Mouse (Mus musculus) ovary, adult 2 months (tissue): ENCODE results near the gene Synpo2. TPM values are rescaled to one million over a fixed set of nuclear protein-coding genes. Genes with fewer than 3 reads are reported as not detected.

Experiments
- polyA plus RNA-seq: library from polyadenylated mRNA; depleted of rRNA; stranded (reverse); fragments of >200 nt; gene quantifications from 2 replicates; pipeline ENCODE4 v1.2.3, GENCODE M21; 2012; rRNA removed

The Synpo2 gene
- 11.9 and 18.8 TPM in 2 replicates for polyA plus RNA-seq

GRCm38 (mm10) chr3:123235921-123236320 lies at the start of gene Synpo2:
Gene Synpo2 (minus strand): TSS chr3:123236149.

GRCm38 (mm10) chr3:123266753-123267651 lies 31.1 kb upstream of the Synpo2 start, which contains the start of gene Sec24d:
Gene Sec24d (plus strand): TSS chr3:123267455.

GRCm38 (mm10) chr3:123034752-123035151 lies 201.2 kb downstream of the Synpo2 start, which contains the start of gene Myoz2:
Gene Myoz2 (minus strand): TSS chr3:123035015.

Other genes starting within 250 kb of the Synpo2 start
- not detected in 2 replicates for gene Myoz2, start 201.1 kb downstream of the Synpo2 start, polyA plus RNA-seq
- gene Sec24d, start 31.3 kb upstream of the Synpo2 start, polyA plus RNA-seq = 126 and 150 TPM in 2 replicates
- gene Mettl14, start 150.0 kb upstream of the Synpo2 start, polyA plus RNA-seq = 4.2 and 5.1 TPM in 2 replicates
- 1.0 and 3.2 TPM in 2 replicates for gene Prss12, start 210.8 kb upstream of the Synpo2 start, polyA plus RNA-seq